Mouse (Mus musculus) right cerebral cortex, adult 18-20 months (tissue): ENCODE results near the gene Rpl32.

Experiments used
- DNase-seq: peaks from one replicate; pipeline ENCODE4 v3.0.0; 2022; ENCODE audit warnings: mixed read lengths

The Rpl32 gene

GRCm38 (mm10) chr6:115815041-115815440 is 6.5 kb upstream of the Rpl32 start:
- DNase-seq = no peak

- DNase-seq = peak; percentile 57
These were observed 5.6 kb upstream of the Rpl32 start for GRCm38 (mm10) chr6:115814104-115814503.

GRCm38 (mm10) chr6:115811606-115812005 is 3.1 kb upstream of the Rpl32 start:
- DNase-seq = no peak

DNA sequence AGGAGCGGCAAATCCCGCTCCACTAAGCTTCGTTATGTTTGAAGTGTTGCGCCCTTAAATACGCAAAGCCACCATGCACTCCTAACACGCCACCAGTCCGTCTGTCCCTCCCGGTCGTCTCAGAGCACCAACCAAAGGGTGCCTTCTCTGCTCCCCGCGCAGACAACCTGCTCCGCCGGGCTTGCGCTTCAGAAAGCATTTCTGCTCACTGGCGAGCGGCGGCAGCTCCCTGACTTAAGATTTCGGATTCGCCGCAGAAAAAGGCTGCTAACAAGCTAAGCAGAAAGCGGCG is 405 bp downstream of the Rpl32 start:
- DNase-seq = no peak

GRCm38 (mm10) chr6:115807464-115808195 is 917 bp downstream of the Rpl32 start:
- no peak for DNase-seq

DNA sequence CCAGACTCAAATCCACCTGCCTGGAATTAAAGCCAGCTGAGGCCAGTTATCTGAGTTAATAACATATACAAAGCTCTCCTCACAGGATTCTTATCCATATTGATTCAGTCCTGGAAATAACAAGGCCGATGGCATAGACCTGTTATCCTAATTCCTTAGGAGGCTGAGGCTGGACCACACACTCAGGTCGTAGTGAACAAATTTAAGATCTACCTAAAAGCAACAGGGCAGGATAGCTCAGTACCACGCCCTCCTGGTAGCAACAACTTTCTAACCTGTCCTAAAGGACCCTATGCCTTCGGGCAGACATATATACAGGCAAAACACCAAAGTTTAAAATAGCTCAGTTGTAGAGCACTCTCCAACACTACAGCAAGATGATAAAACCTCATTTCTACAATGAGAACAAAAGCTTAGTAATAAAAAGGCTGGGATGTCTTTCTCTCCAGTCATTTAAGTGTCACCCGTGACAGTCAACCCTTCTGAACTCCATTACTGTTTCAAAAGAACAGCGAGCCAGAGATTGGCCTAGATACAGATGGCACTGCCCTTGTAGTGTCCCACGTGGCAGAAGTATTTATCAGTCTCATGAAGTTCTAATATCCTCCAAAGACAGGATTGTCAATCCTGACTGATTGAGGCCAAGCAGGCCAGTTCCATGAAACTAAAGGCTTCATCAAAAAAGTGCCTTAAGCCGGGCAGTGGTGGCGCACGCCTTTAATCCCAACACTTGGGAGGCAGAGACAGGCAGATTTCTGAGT is 3.9 kb downstream of the Rpl32 start:
- DNase-seq = no peak

DNA sequence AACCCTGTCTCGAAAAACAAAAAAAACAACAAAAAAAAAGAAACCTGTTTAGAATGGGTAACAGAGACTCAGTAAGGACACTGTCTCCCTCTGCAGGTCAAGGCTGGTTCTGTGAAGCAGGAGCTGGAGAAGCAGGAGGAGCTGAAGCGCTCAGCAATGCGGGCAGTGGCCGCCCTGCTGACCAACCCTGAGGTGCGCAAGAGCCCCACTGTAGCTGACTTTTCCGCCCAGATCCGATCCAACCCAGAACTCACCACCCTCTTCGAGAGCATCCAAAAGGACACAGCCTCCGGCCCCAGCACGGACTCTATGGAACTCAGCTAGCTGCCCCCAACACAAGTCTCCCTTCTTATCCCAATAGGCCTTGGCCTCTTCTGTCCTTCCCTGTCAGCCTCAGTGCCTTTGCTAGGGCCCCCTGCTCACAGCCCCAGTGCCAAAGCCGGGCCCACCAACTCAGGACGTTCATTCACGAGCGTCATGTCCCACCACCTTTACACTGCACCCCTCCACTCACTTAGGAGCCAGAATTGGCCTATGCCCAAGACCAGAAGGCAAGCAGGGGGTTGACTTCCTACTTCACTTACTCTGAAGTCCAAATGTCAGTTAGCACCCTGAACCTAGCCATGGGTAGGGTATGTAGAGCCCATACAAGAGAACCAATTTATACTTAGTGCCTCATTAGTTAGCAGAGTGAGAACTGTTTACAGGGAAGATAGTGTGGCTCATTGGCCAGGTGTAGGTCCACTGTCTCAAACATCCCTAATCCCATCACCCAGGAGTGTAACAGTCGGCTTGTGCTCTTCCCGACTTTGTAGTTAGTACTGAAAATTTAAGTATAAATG is 4.8 kb downstream of the Rpl32 start:
- peak; percentile 72 for DNase-seq

DNA sequence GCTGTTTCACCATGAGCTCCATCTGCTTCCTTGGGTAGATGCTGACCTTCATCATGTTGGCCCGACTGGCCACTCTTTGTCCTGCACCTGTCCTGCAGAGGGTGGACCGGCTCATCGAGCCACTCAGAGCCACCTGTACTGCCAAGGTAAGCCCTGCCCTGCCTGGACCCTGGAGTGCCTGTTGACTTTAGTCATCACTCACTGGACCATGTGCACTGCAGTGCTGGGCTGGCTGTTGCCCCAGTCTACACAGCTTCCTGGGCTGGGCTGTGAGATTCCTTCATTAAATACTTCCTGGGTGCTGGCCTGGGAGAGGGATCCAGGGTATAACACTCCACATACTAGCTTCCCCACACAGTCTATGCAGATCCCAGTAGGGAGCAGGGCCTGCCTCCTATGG is 6.7 kb downstream of the Rpl32 start:
- DNase-seq = no peak

DNA sequence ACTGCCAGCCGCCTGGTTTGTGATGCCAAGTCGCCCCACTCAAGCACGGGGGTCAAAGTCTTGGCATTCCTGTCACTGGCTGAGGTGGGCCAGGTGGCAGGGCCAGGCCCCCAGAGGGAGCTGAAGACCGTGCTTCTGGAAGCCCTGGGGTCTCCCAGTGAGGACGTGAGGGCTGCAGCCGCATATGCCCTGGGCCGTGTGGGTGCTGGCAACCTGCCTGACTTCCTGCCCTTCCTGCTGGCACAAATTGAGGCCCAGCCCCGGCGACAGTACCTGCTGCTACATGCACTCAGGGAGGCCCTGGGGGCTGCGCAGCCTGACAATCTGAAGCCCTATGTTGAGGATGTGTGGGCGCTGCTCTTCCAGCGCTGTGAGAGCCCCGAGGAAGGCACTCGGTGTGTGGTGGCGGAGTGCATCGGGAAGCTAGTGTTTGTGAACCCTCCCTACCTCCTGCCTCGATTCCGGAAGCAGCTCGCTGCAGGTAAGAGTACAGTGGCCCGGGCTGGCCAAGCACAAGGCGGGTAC is 15.8 kb downstream of the Rpl32 start:
- DNase-seq = no peak

DNA sequence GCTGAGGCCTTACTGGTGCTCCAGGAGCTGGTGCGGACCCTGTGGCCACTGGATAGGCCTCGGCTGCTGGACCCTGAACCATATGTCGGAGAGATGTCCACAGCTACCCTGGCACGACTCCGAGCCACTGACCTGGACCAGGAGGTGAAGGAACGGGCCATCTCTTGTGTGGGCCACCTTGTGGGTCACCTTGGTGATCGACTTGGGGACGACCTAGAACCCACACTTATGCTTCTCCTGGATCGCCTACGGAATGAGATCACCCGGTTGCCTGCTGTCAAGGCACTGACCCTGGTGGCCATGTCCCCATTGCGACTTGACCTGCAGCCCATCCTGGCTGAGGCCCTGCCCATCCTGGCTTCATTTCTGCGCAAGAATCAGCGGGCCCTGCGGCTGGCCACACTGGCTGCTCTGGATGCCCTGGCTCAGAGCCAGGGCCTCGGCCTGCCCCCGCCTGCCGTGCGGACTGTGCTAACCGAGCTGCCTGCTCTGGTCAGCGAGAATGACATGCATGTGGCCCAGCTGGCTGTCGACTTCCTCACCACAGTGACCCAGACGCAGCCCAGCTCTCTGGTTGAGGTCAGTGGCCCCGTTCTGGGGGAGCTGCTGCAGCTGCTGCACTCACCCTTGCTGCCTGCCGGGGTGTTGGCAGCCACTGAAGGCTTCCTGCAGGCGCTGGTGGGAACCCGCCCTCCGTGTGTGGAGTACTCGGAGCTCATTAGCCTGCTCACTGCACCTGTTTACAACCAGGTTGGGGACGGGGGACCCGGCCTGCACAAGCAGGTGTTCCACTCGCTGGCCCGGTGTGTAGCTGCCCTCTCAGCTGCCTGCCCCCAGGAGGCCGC is 16.5 kb downstream of the Rpl32 start:
- no peak for DNase-seq

DNA sequence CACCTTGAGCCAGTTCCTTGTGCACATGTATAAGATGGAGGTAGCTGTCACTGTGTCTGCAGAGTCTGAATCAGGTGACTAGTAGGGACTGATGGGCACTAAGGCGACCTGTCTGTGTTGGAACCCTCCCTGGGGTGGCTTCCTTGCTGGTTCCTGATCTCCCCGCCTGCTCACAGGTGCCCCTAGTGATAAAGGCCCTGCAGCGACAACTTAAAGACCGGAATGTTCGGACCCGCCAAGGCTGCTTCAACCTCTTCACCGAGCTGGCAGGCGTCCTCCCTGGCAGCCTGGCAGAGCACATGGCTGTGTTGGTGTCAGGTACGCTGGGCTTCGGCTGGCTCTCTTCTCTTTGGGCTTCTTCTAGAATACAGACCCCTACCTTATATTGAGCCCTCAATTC is 17.5 kb downstream of the Rpl32 start:
- DNase-seq = no peak

- DNase-seq = no peak
These were observed 25.8 kb downstream of the Rpl32 start for GRCm38 (mm10) chr6:115782781-115783180.

GRCm38 (mm10) chr6:115776363-115776762 is 32.2 kb downstream of the Rpl32 start:
- no peak for DNase-seq

- DNase-seq = no peak
These were observed 32.7 kb downstream of the Rpl32 start for GRCm38 (mm10) chr6:115775838-115776237.

DNA sequence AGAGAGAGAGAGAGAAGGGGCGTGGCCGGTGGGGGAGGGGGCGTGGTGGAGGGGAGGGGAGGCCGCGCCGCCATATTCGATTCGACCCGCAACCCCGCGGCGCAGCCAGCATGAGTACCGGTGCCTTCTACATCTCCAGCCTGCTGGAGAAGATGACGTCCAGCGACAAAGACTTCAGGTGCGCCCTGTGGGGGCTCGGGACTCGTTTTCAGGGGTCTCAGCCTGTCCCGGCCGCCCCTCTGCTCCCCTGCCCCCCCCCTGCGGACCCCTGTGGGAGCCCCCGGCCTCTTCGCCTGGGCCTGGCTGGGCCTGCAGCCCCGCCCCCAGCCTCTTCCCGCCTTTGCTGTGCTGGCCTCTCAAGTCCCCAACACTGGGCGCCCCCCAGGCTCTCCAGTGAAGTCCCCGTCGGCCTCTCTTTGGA is 34.0 kb downstream of the Rpl32 start, which contains the start of gene Cand2:
TSS of gene Cand2 (plus strand) at position 38 of the 421 bp plus-strand sequence.
- DNase-seq = no peak

DNA sequence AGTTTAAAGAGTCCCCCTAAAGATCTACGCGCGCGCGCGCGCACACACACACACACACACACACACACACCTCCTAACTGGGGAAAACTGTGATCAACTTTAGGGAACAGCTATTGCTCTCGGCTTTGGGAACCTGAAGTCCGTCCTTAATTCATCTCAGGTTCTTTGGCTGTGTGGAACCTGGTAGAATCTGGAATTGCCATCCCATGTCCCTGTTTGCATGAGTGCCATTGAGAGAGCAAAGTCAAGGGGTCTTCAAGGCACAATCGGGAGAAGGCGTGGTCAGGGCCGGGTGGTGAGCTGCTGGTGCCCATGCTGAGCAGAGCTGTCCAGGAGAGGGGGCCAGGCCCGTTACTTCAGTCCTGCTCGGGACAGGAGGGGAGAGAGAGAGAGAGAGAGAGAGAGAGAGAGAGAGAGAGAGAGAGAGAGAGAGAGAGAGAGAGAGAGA is 34.6 kb downstream of the Rpl32 start:
- DNase-seq = no peak

- no peak for DNase-seq
These were observed 35.9 kb downstream of the Rpl32 start for GRCm38 (mm10) chr6:115772604-115773003.

GRCm38 (mm10) chr6:115772201-115772600 is 36.3 kb downstream of the Rpl32 start:
- DNase-seq = no peak

DNA sequence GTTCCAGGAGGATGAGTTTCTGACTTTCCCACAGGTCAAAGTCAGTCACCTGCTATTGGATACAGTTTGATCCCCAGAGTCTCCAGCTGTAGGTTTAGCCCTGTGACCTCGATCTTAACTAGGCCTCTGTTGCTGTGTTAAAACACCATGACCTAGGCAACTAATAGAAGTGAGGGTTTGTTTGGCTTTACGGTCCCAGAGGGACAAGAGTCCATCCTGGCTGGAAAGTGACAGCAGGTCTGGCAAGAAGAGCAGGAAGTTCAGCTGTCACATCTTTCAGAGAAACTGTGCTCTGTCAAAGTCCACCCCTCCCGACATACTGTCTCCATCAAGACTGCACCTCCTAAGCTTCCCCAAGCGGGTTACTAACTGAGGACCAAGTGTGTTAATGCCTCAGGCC is 37.7 kb downstream of the Rpl32 start:
- no peak for DNase-seq

DNA sequence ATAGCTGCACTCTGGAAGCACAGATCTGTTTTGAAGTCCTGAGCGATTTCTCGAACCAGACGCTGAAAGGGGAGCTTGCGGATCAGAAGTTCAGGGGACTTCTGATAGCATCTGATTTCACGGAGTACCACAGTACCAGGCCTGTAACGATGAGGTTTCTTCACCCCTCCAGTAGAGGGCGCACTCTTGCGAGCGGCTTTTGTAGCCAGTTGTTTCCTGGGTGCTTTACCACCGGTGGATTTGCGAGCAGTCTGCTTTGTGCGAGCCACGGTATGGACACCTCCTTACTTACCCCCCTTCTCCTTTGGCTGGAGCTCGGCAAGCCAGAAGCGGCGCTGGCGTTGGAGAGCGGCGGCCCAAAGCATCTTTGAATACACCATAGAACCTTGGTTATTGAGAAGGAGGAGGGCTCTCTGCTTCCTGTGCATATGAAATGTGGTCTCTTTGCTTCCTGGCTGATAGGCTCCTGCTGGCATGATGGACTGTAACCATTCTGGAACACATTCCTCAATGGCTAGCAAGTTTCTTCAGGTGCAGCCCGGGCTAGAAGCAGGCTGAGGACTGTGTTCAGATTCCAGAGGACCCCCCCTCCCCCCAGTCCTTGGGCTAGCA is 38.4 kb downstream of the Rpl32 start:
- DNase-seq = no peak

DNA sequence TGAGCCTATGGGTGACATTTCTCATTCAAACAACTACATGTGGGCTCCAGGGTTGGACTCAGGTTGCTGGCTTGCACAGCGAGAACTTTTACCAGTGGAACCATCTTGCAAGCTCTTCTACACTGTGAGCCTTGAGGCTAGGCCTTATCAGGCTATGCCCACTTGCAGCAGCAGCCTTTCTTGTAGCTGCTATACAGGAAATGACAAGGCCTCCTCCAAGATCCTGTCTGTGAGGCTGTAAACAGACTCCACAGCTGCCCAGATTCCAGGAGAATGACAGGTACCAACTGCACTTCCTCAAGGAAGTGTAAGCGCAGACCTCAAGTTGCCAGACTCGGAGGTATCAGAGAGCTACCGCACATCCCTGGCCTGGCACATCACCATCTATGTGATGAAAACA is 40.3 kb downstream of the Rpl32 start:
- DNase-seq = no peak

DNA sequence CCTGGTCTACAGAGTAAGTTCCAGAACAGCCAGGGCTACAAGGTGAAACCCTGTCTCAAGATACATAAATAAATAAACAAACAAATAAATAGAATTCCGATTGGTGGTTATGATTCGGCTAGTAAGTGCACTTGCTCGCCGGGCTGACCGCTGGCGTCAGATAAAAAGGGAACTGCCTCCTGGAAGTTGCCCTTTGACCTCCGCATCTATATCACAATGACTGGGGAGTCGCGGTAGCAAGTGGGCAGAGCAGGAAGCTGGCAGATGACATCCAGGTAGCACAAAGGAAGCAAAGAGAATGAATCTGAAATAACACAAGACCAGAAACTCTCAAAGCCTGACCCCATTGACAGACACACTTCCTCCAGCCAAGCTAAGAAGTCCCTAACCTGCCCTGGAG is 41.2 kb downstream of the Rpl32 start:
- DNase-seq = no peak
